Mouse (Mus musculus): ENCODE data around the gene Fgfr2.

GRCm38 (mm10) chr7:130270807-130271206 is 2852.3 kb downstream of the Fgfr2 start:
- no peak for TF ChIP-seq POLR2A (IDR thresholded peaks at IDR 0.05; ENCODE audit: insufficient read length, low read depth)
- no peak for TF ChIP-seq MAX (IDR thresholded peaks at IDR 0.05; ENCODE audit: low read depth)
